Mouse (Mus musculus) ES-E14 (cell line): ENCODE measurements at regions not wholly inside any gene's neighbourhood (a gene's known extent, or its start where the extent isn't known, plus 50 kb on each side); places are given as distances from the start of the nearest gene placed in this dataset.

Experiments
- DNase-seq: peaks from one replicate; pipeline ENCODE4 v3.0.0-alpha.2; 2013; ENCODE audit warnings: low read depth, low spot score
- H3K27ac ChIP-seq: 2 replicates; pipeline ENCODE4 v1.5.1; 2012; ENCODE audit warnings: low read depth, mild to moderate bottlenecking, low read length, moderate library complexity, mixed read lengths; ENCODE audit not compliant: poor library complexity, insufficient read depth, severe bottlenecking
- H3K36me3 ChIP-seq: 2 replicates; pipeline ENCODE4 v1.6.1; 2012; ENCODE audit warnings: mild to moderate bottlenecking, low read length, moderate library complexity, mixed read lengths; ENCODE audit not compliant: control insufficient read depth, poor library complexity, insufficient read depth, severe bottlenecking
- H3K4me1 ChIP-seq, 2 experiments: fragments of 150-350 bp in 1 of 2; sonication (generic) in 1 of 2; 2 replicates each; pipeline ENCODE4 v1.6.1; 2012; ENCODE audit warnings: low read length in 2 of 2, mild to moderate bottlenecking in 1 of 2, mixed read lengths in 1 of 2; ENCODE audit not compliant: control insufficient read depth in 2 of 2, insufficient read depth in 2 of 2, poor library complexity in 1 of 2
- H3K4me3 ChIP-seq, 2 experiments: fragments of 150-350 bp in 1 of 2; sonication (generic) in 1 of 2; 2 replicates each; pipeline ENCODE4 v1.5.1; 2012; ENCODE audit warnings: low read length in 2 of 2, low read depth in 1 of 2, mild to moderate bottlenecking in 1 of 2, mixed read lengths in 1 of 2; ENCODE audit not compliant: insufficient read depth in 1 of 2, poor library complexity in 1 of 2, severe bottlenecking in 1 of 2
- H3K9ac ChIP-seq: 2 replicates; pipeline ENCODE4 v1.6.1; 2012; ENCODE audit warnings: low read depth, mild to moderate bottlenecking, low read length, mixed read lengths; ENCODE audit not compliant: poor library complexity, insufficient read depth, severe bottlenecking
- H3K9me3 ChIP-seq: fragments of 150-350 bp; sonication (generic); 2 replicates; pipeline ENCODE4 v1.6.1; 2012; ENCODE audit warnings: low read depth, mild to moderate bottlenecking, low read length; ENCODE audit not compliant: control insufficient read depth, insufficient read depth
- CHD2 ChIP-seq: IDR thresholded peaks from 2 replicates; pipeline ENCODE4 v1.6.1; 2014; ENCODE audit warnings: mild to moderate bottlenecking, low read depth, low read length, inconsistent platforms
- HCFC1 ChIP-seq: IDR thresholded peaks from 2 replicates; pipeline ENCODE4 v1.6.1; 2012; ENCODE audit warnings: low read length, inconsistent platforms, borderline replicate concordance; ENCODE audit not compliant: insufficient read depth
- MAFK ChIP-seq: IDR thresholded peaks from 2 replicates; pipeline ENCODE4 v1.6.1; 2014; ENCODE audit warnings: mild to moderate bottlenecking, low read depth, low read length, inconsistent platforms; ENCODE audit not compliant: insufficient read depth
- ZC3H11A ChIP-seq: IDR thresholded peaks from 2 replicates; pipeline ENCODE4 v1.6.1; 2012; ENCODE audit warnings: low read depth, mild to moderate bottlenecking, inconsistent platforms, low read length, borderline replicate concordance
- ZNF384 ChIP-seq: IDR thresholded peaks from 2 replicates; pipeline ENCODE4 v1.6.1; 2012; ENCODE audit warnings: low read depth, low read length, inconsistent platforms
- in situ Hi-C, 2 experiments: fragments of 600-800 bp; cut with MboI; formaldehyde crosslinking; loops; one replicate each; pipeline ENCODE4 v1.15.1; 2025; ENCODE audit warnings: low sequenced_read_pairs in 2 of 2, inconsistent platforms in 1 of 2; ENCODE audit not compliant: unreplicated experiment in 2 of 2

DNA sequence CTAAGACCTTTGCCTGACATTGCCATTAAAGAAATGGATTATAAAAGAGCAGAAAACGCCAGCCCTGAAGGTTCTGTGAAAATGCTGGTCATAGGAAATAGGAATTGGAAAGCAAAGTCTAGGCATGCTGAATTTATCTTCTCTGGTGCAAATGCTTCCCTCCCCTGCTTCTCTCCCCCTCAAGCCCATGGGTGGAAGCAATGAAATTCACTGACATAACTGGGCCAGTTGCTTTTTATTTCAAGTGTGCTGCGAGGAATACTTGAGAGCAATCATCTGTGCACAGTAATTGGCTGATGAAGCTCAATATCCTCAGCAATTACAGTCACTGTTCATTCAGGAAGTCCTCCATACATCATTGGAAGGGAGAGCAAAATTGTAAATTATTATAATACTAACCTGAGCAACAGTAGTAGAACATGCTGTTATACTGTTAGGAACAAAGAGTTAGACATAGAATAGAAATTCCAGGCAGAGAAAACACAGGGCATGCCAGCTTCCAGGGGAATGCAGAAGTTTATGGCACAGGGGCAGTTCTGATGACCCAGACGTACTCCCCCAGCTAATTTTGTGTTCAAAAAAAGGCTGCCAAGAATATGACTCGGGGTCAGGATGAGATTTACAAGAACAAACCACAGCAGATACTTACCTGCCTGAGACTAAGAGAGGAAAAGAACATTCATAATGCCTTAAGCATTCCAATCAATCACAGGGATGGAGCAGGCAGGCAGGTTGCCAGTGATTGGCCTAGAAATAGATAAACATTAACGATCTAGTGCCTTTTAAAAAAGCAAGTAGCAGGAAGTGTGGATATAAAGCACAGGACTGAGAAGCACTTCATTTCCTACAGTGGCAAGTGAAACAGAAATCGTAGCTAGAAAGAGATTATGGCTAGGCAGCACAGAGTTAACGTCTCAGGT lies 325.1 kb downstream of the Serpinb8 start:
- TF ChIP-seq ZNF384 (no peak), CHD2 (no peak), HCFC1 (no peak), ZC3H11A (no peak)
- in situ Hi-C loops = no loop called here
- no peaks in the 10 kb centered on the region for H3K36me3 ChIP-seq
- H3K27ac ChIP-seq = no peak overlapping the region
- no peak overlapping the region for H3K9ac ChIP-seq
- no peak for DNase-seq
- no peak overlapping the region for H3K4me3 ChIP-seq
- H3K9me3 ChIP-seq = no peaks in the 10 kb centered on the region
- H3K4me1 ChIP-seq = no peaks in the 10 kb centered on the region

DNA sequence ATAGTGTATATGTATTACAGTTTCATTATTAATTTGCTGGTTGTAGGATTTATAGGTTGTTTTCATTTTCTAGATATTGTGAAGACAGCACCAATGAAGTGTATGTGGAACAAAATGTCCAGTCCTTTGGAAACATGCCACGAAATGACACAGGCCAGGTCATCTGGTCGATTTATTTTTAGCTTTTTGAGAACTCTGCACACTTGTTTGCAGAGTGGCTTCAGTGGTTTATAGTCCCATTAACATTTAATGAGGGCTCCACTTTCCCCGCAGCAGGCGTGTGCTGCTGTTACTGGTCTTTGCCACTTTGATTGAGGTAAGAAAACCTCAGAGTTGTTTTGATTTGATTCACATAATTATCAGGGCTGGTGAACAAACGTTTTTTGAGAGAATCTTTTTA lies 327.2 kb downstream of the Serpinb8 start:
- no peaks in the 10 kb centered on the region for H3K36me3 ChIP-seq
- TF ChIP-seq ZNF384 = no peak
- TF ChIP-seq MAFK = no peak
- TF ChIP-seq ZC3H11A = no peak
- no peak for TF ChIP-seq CHD2
- no peak for TF ChIP-seq HCFC1
- no peak for DNase-seq
- no peak overlapping the region for H3K27ac ChIP-seq
- no peaks in the 10 kb centered on the region for H3K4me1 ChIP-seq
- H3K9me3 ChIP-seq = no peaks in the 10 kb centered on the region
- in situ Hi-C loops = no loop called here
- H3K9ac ChIP-seq = no peak overlapping the region
- no peak overlapping the region for H3K4me3 ChIP-seq

DNA sequence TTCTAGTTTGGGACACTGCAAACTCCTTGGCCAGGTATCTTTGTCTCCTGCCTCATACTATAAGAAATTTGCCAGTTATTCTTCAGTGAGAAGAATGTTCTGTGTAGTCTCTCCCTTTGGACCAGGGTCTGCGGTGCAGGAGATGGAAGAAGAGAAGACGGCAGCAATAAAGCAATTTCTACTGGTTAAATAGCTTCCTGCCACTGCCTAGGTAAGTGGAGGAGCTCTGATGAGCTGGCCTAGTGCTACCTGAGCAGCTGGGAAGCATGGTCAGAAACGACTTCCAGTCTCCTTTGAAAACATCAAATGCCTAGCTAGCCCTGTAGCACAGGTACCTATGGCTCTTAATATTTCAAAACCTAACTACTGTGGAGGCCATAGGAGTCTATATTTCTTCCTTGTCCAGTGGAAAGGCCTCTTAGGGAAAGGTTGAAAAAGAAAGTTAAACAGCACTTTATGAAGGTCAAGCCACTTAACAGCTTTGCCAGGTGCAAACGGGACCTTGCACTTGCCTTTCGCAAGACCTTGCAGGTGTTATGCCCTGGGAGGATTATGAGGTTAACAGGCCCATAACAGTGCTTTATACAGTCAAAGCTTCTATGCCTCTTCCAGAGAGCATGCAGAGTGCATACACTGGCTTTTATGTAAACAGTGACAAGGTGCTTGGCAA lies 351.9 kb downstream of the Serpinb8 start:
- Histone ChIP-seq H3K9ac (no peak overlapping the region), H3K4me3 (no peak overlapping the region), H3K36me3 (no peaks in the 10 kb centered on the region), H3K9me3 (no peaks in the 10 kb centered on the region), H3K27ac (no peak overlapping the region), H3K4me1 (no peaks in the 10 kb centered on the region)
- no peak for TF ChIP-seq ZC3H11A
- no peak for TF ChIP-seq HCFC1
- no peak for TF ChIP-seq MAFK
- TF ChIP-seq ZNF384 = no peak
- TF ChIP-seq CHD2 = no peak
- in situ Hi-C loops = no loop called here
- DNase-seq = no peak

DNA sequence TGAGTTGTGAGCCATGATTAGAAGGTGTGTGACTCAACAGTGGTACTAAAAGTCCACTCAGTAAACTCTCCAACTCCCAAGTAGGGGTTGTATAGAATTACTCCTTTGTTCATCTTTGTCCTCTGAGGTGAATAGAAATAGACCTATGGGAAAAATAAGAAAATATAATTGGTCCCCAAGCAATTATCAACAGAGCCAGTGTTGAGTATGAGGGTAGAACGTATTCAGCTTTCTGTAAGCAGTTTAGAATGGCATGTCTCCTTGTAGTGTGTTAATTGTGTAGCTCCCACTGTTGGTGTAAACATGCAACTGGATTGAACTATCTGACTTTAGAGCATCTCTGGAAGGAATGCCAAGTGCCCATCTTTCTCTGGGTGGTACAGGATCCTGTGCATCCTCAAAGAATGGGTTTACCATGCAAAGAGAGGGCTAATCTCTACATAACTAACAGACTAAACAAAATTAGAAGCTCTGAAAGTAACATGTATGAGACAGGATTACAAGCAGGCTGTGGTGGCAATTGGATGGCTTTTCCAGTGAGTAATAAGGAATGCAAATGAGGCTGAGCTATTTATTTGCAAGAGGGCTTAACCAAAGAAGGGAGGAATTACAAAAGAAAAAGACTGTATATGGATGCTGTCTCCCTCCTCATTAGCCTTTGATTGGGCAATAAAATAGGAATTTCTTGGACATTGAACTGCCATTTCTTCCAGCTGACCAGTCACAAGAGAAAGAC lies 356.6 kb downstream of the Serpinb8 start:
- TF ChIP-seq ZNF384 (no peak), HCFC1 (no peak), ZC3H11A (no peak), MAFK (no peak), CHD2 (no peak)
- no peak overlapping the region for H3K27ac ChIP-seq
- H3K4me3 ChIP-seq = no peak overlapping the region
- in situ Hi-C loops = no loop called here
- no peak for DNase-seq
- no peaks in the 10 kb centered on the region for H3K4me1 ChIP-seq
- no peak overlapping the region for H3K9ac ChIP-seq
- no peaks in the 10 kb centered on the region for H3K36me3 ChIP-seq
- H3K9me3 ChIP-seq = no peaks in the 10 kb centered on the region
